Mouse (Mus musculus): ENCODE data around the gene Ifitm10.
"Not testable (repeated sequence)": the region's sequence is repeated elsewhere in the genome, so short reads cannot be mapped to it uniquely, and the experiment has no call there.

Gene Ifitm10

GRCm38 (mm10) chr7:142373641-142374412 lies at the start of gene Ifitm10:
Gene Ifitm10 (minus strand): TSS chr7:142373753.
- DNase-seq (ENCODE audit: low spot score in 2 of 2) = no peak

DNA sequence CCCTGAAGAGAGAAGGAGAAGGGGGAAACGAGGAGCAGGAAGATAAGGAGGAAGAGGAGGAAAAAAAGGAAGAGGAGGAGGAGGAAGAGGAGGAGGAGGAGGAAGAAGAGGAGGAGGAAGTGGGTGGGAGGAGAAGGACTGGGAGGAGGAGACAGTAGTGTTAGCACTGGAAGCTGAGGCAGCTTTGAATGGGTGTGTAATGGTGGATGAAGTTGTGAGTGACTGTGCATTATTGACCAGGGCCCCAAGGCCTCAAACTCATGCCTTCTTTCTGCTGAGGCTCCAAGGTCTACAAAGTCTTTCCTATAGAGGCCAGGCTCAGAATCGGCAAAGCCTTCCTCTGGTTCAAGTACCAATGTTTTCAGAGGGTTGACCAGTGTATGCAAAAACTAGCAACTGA lies 48.3 kb upstream of the Ifitm10 start:
- DNase-seq (ENCODE audit: low spot score in 2 of 2) = no peak

- no peak for DNase-seq (ENCODE audit: low spot score in 2 of 2)
Observed at GRCm38 (mm10) chr7:142419887-142420286, 46.3 kb upstream of the Ifitm10 start.

GRCm38 (mm10) chr7:142418679-142419078 lies 45.1 kb upstream of the Ifitm10 start:
- no peak for DNase-seq (ENCODE audit: low spot score in 2 of 2)

DNA sequence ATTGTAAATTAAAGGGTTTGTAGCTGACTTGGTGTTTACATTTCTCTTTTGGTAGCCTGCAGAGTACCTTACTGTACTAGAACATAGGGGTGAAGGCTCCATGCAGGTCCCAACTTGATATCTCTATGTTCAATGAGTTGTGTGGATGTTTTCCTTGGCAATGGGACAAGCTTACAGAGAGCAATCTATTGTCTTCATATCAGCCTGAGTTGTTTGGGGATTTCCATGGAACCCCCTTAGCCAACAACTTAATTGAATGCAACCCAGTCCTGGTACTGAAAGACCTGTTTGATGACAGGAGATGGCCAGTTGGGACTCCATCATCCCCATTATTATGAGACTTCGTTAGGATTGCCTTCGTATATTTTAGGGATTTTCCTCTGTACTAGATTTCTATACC lies 44.5 kb upstream of the Ifitm10 start:
- DNase-seq (ENCODE audit: low spot score in 2 of 2) = no peak

GRCm38 (mm10) chr7:142416225-142416624 lies 42.7 kb upstream of the Ifitm10 start:
- no peak for DNase-seq (ENCODE audit: low spot score in 2 of 2)

GRCm38 (mm10) chr7:142415314-142415713 lies 41.8 kb upstream of the Ifitm10 start:
- DNase-seq (ENCODE audit: low spot score in 2 of 2) = no peak

DNA sequence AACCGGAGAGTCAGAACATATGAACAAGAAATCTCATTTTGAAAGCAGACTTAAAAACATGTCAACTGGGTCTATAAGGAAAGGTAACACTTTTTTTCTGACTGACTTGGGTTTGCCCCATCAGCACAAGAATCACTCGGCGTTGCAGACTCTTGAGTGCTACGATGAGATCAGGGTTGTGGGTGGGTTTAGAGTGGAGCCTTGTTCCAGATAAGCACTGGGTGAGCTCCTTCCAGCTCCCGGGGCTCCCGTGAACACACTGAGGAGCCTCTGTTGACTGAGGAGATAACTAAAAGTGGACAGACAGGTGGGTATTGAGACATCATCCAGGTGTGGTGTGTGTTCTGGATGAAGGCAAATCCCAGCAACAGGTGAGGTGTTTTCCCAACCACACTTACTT lies 39.7 kb upstream of the Ifitm10 start:
- no peak for DNase-seq (ENCODE audit: low spot score in 2 of 2)

DNA sequence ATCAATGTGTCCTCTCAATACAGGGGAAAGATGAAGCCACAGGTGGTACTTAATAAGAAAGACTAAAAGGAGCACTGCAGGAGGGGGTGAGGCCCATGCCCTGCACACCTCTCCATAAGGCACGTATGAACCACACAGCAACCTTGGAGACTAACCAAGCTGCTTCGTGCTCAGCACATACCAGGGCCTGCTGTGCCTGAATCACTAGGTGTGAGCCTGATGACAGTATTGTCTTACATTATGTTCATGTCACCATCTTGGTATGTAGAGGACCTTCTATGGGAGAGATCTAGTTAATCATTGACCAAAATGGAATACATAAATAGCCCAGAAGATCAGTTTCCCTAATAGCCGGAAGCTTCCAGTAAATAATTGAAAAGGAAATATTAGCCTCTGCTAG lies 36.0 kb upstream of the Ifitm10 start:
- DNase-seq (ENCODE audit: low spot score in 2 of 2) = no peak

DNA sequence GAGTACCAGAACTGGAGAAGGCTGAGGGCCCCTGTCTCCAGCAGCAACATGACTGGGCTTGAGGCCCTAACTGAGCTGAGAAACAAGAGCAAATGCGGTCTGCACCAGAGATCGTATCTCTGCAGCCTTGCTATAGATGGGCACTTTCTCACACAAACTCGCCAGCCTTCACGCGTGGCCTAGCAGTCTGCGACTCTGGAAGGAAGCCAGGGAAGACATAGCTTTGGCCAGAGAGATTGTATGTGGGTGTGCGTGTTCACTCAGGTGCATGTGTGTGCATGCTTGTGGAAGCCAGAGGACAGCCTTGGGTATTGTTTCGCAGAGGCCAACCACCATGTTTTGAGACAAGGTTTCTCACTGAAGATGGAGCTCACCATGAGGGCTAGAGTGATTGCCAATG lies 35.1 kb upstream of the Ifitm10 start:
- no peak for DNase-seq (ENCODE audit: low spot score in 2 of 2)

- DNase-seq (ENCODE audit: low spot score in 2 of 2) = no peak
Observed at GRCm38 (mm10) chr7:142407935-142408334, 34.4 kb upstream of the Ifitm10 start.

DNA sequence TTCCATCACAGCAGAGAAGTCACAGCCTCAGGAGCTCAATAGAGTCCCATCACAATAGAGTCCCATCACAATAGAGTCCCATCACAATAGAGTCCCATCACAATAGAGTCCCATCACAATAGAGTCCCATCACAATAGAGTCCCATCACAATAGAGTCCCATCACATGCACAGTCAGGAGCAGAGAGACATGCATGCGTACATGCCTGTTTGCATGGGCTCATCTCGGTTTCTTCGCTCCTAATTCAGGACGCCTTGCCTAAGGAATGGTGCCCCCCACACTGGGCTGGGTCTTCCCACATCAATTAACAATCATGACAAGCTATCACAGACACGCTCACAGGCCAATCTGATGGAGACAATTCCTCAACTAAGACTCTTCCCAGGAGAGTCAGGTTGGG lies 31.6 kb upstream of the Ifitm10 start:
- not testable (repeated sequence) for DNase-seq (ENCODE audit: low spot score in 2 of 2)

DNA sequence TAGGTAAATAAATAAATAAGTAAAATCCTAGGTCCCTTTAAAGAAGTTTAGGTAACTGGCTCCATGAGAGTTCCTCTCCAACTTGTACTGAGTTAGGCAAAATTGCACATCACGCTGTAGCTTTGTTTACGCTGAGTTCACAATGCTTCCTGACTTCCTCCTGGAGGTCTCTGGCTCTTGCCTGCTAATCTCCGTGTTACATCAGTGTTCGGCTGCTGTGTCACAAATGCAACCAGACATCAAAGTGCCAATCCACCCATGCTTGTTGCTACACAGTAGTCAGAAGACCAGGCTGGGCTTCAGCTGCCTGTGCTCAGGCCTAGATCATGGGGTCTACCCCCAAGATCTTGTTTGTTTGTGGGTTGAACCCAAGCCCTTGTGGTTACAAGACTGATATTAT lies 30.0 kb upstream of the Ifitm10 start:
- DNase-seq (ENCODE audit: low spot score in 2 of 2) = peak in 1 of 2 experiments; percentile 53

DNA sequence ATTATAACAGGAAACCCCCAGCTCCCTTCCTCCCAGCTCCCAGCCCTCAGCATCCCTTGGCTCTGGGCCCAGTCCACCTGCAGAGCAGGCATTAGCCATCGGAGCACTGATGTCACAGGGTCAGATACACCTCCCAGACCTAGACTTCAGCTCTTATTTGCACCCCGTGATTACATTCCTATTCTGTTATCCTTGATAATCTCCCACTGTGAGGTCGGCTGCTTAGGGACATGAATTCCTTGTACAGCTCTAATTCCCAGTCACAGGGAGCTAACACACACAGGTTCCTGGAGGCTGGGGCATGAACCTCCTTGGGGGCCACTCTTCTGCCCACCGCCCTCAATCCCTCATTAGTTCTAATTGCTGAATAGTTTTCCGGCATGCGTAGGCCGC lies 27.2 kb upstream of the Ifitm10 start:
- DNase-seq (ENCODE audit: low spot score in 2 of 2) = no peak

GRCm38 (mm10) chr7:142400112-142400749 lies 26.7 kb upstream of the Ifitm10 start:
- peak in 1 of 2 experiments; percentile 62 for DNase-seq (ENCODE audit: low spot score in 2 of 2)

- DNase-seq (ENCODE audit: low spot score in 2 of 2) = no peak
Observed at GRCm38 (mm10) chr7:142399250-142399649, 25.7 kb upstream of the Ifitm10 start.

GRCm38 (mm10) chr7:142398052-142398451 lies 24.5 kb upstream of the Ifitm10 start:
- DNase-seq (ENCODE audit: low spot score in 2 of 2) = no peak

- no peak for DNase-seq (ENCODE audit: low spot score in 2 of 2)
Observed at GRCm38 (mm10) chr7:142396611-142397010, 23.1 kb upstream of the Ifitm10 start.

GRCm38 (mm10) chr7:142395472-142395871 lies 21.9 kb upstream of the Ifitm10 start:
- no peak for DNase-seq (ENCODE audit: low spot score in 2 of 2)

DNA sequence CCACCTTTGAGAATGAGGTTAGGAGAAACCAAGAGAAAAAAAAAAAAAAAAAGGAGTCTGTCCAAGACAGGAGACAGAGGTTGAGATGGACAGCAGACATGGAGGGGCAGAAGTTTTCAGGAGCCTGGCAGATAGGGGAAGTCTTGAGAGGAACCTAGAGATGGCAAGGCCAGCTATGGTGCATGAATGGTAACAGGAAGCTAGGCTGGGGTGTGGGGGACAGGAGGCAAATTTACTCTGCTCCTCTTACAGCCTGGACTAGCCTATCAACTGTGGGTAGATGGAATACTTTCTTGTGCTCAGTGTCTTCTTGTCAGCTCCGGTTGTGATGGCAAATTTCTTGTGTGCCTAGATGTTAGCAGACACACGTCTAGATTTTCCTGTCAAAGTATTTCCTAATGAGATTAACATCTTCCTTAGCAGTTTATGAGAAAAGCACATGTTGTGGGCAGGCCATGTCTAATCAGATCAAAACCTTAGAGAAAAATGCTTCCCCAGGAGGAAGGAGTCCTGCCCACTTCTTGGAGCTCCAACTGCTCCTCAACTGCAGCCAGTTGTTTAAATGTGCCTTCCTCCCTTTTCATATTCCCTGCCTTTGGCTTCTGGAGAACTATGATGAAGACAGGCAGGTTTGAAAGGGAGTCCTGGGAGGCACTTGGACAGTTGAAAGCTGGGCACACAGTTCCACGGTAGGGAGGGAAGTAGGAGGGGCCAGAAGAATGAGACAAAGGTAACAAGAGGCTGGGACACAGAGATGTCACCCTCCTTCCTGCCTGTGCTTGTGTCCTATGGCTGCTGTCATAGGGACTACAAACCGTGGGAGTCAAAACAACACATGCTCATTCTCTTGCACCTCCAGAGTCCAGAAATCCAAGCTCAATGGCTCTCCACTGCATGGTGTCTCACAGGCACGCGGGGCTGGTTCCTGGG lies 21.0 kb upstream of the Ifitm10 start:
- no peak for DNase-seq (ENCODE audit: low spot score in 2 of 2)

- no peak for DNase-seq (ENCODE audit: low spot score in 2 of 2)
Observed at GRCm38 (mm10) chr7:142393191-142393590, 19.6 kb upstream of the Ifitm10 start.

DNA sequence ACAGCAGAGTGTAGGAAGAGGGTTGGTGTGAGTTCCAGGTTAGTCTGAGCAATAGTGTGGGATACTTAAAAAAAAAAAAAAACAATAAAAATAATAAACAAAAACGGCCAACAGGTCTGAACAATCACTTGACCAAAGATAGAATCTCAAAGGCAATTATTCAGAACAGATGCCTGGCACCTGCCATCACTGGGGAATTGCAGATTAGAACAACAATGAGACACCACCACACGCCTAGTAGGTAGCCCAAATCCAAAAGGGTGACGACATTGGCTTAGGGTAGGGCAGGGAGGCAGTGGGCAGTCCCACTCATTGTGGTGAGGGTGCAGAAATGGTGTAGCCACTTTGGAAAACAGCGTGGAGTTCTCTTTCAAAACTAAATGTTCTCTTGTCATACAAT lies 18.1 kb upstream of the Ifitm10 start:
- DNase-seq (ENCODE audit: low spot score in 2 of 2) = no peak

Measured in left cerebral cortex, adult 9 months (tissue).